Mouse (Mus musculus): ENCODE data around the gene Gm20388. TPM values are rescaled to one million over a fixed set of nuclear protein-coding genes. Genes with fewer than 3 reads are reported as not detected.

Gene Gm20388
- polyA plus RNA-seq, 1 experiment from 2014 or later = not detected

GRCm38 (mm10) chr8:122604640-122605039 lies 2694.0 kb downstream of the Gm20388 start:
- Histone ChIP-seq H3K27me3 (no peaks in the 10 kb centered on the region), H3K36me3 (no peaks in the 10 kb centered on the region), H3K9ac (no peak overlapping the region), H3K27ac (no peak overlapping the region), H3K4me2 (replicated peaks) (no peak overlapping the region), H3K4me3 (no peak overlapping the region), H3K4me1 (no peaks in the 10 kb centered on the region), H3K9me3 (no peaks in the 10 kb centered on the region)
- WGBS = 67% methylated on average over 1 of the region's 1 CpGs
- no peak for ATAC-seq (ENCODE audit: insufficient number of reproducible peaks, insufficient read depth, low FRiP score, low TSS enrichment)

GRCm38 (mm10) chr8:122605367-122605766 lies 2694.7 kb downstream of the Gm20388 start:
- WGBS = 78% methylated on average over 4 of the region's 4 CpGs
- Histone ChIP-seq H3K9ac (no peak overlapping the region), H3K4me3 (no peak overlapping the region), H3K36me3 (no peaks in the 10 kb centered on the region), H3K27ac (no peak overlapping the region), H3K4me1 (peaks cover under 1% of the 10 kb centered on the region; the same call in 1 of the 2 replicates), H3K27me3 (no peaks in the 10 kb centered on the region), H3K9me3 (no peaks in the 10 kb centered on the region), H3K4me2 (replicated peaks) (no peak overlapping the region)
- ATAC-seq (ENCODE audit: insufficient number of reproducible peaks, insufficient read depth, low FRiP score, low TSS enrichment) = no peak

- Histone ChIP-seq H3K4me2 (replicated peaks) (no peak overlapping the region), H3K9ac (no peak overlapping the region), H3K27me3 (no peaks in the 10 kb centered on the region), H3K27ac (no peak overlapping the region), H3K36me3 (no peaks in the 10 kb centered on the region), H3K4me3 (no peak overlapping the region), H3K4me1 (peaks cover 7% of the 10 kb centered on the region), H3K9me3 (no peaks in the 10 kb centered on the region)
- 82% methylated on average over 11 of the region's 12 CpGs for WGBS
- ATAC-seq (ENCODE audit: insufficient number of reproducible peaks, insufficient read depth, low FRiP score, low TSS enrichment) = no peak
Observed at GRCm38 (mm10) chr8:122606810-122607209, 2696.2 kb downstream of the Gm20388 start.

GRCm38 (mm10) chr8:122610209-122610608 lies 2699.6 kb downstream of the Gm20388 start:
- H3K4me3 ChIP-seq = peak overlapping the region; percentile 76; the same call in 1 of the 2 replicates
- H3K9ac ChIP-seq = no peak overlapping the region
- H3K9me3 ChIP-seq = no peaks in the 10 kb centered on the region
- H3K27me3 ChIP-seq = no peaks in the 10 kb centered on the region
- no peak for ATAC-seq (ENCODE audit: insufficient number of reproducible peaks, insufficient read depth, low FRiP score, low TSS enrichment)
- no peak overlapping the region for H3K27ac ChIP-seq
- WGBS = 64% methylated on average over 4 of the region's 4 CpGs
- peak overlapping the region; percentile 88; the same call in 1 of the 2 replicates for H3K4me2 ChIP-seq (replicated peaks)
- H3K36me3 ChIP-seq = peaks cover 14% of the 10 kb centered on the region
- H3K4me1 ChIP-seq = peaks cover 16% of the 10 kb centered on the region

- Histone ChIP-seq H3K9me3 (no peaks in the 10 kb centered on the region), H3K36me3 (peaks cover 14% of the 10 kb centered on the region), H3K9ac (peak overlapping the region; percentile 66), H3K27me3 (no peaks in the 10 kb centered on the region), H3K4me2 (replicated peaks) (peak overlapping the region; percentile 88), H3K4me3 (peak overlapping the region; percentile 76), H3K4me1 (peaks cover 16% of the 10 kb centered on the region), H3K27ac (0 out of 2 replicates have a peak overlapping the region, but pooled peaks have one; percentile 60)
- ATAC-seq (ENCODE audit: insufficient number of reproducible peaks, insufficient read depth, low FRiP score, low TSS enrichment) = no peak; the same call in 1 of the 2 replicates
- WGBS = 4% methylated on average over 20 of the region's 20 CpGs
Observed at GRCm38 (mm10) chr8:122610612-122611277, 2700.1 kb downstream of the Gm20388 start.

GRCm38 (mm10) chr8:122611295-122612133 lies 2700.9 kb downstream of the Gm20388 start, which contains the start of the genes Galns and Trappc2l:
Gene Galns (minus strand): TSS chr8:122611463.
Gene Trappc2l (plus strand): TSS chr8:122611640.
- under 1% methylated on average over 56 of the region's 57 CpGs for WGBS
- Histone ChIP-seq H3K4me2 (replicated peaks) (peak within 1 kb of the TSS; percentile 88), H3K36me3 (peaks cover 14% of the 10 kb centered on the region), H3K9ac (peak within 1 kb of the TSS; percentile 66), H3K27ac (peak within 1 kb of the TSS; percentile 70), H3K27me3 (no peaks in the 10 kb centered on the region), H3K4me3 (peak within 1 kb of the TSS; percentile 76), H3K4me1 (peaks cover 16% of the 10 kb centered on the region), H3K9me3 (no peaks in the 10 kb centered on the region)
- peak; percentile 96 for ATAC-seq (ENCODE audit: insufficient number of reproducible peaks, insufficient read depth, low FRiP score, low TSS enrichment)

- Histone ChIP-seq H3K9me3 (no peaks in the 10 kb centered on the region), H3K4me3 (no peak overlapping the region), H3K9ac (no peak overlapping the region), H3K27ac (peak overlapping the region; percentile 37; the same call in 1 of the 2 replicates), H3K4me2 (replicated peaks) (no peak overlapping the region), H3K36me3 (peaks cover 14% of the 10 kb centered on the region), H3K4me1 (peaks cover 24% of the 10 kb centered on the region), H3K27me3 (no peaks in the 10 kb centered on the region)
- ATAC-seq (ENCODE audit: insufficient number of reproducible peaks, insufficient read depth, low FRiP score, low TSS enrichment) = no peak
- WGBS = 59% methylated on average over 9 of the region's 9 CpGs
Observed at GRCm38 (mm10) chr8:122616181-122616905, 2705.7 kb downstream of the Gm20388 start.

- 26% methylated on average over 5 of the region's 7 CpGs for WGBS
- no peak overlapping the region for H3K27ac ChIP-seq
- peaks cover 14% of the 10 kb centered on the region for H3K36me3 ChIP-seq
- no peak overlapping the region for H3K4me2 ChIP-seq (replicated peaks)
- no peaks in the 10 kb centered on the region for H3K9me3 ChIP-seq
- H3K27me3 ChIP-seq = no peaks in the 10 kb centered on the region
- H3K9ac ChIP-seq = no peak overlapping the region
- no peak overlapping the region for H3K4me3 ChIP-seq
- ATAC-seq (ENCODE audit: insufficient number of reproducible peaks, insufficient read depth, low FRiP score, low TSS enrichment) = no peak
- peaks cover 14% of the 10 kb centered on the region for H3K4me1 ChIP-seq
Observed at GRCm38 (mm10) chr8:122617947-122618546, 2707.4 kb downstream of the Gm20388 start.

- ATAC-seq (ENCODE audit: insufficient number of reproducible peaks, insufficient read depth, low FRiP score, low TSS enrichment) = no peak
- H3K9me3 ChIP-seq = no peaks in the 10 kb centered on the region
Observed at GRCm38 (mm10) chr8:122618660-122619378, 2708.2 kb downstream of the Gm20388 start.

GRCm38 (mm10) chr8:122620446-122620845 lies 2709.8 kb downstream of the Gm20388 start:
- peak overlapping the region; percentile 65 for H3K27ac ChIP-seq
- no peaks in the 10 kb centered on the region for H3K27me3 ChIP-seq
- ATAC-seq (ENCODE audit: insufficient number of reproducible peaks, insufficient read depth, low FRiP score, low TSS enrichment) = no peak
- peaks cover 14% of the 10 kb centered on the region for H3K4me1 ChIP-seq
- WGBS = 27% methylated on average over 5 of the region's 5 CpGs
- H3K4me3 ChIP-seq = no peak overlapping the region
- no peaks in the 10 kb centered on the region for H3K36me3 ChIP-seq
- H3K9me3 ChIP-seq = no peaks in the 10 kb centered on the region
- H3K4me2 ChIP-seq (replicated peaks) = no peak overlapping the region
- H3K9ac ChIP-seq = no peak overlapping the region

More at GRCm38 (mm10) chr8:122618660-122619378, 2708.2 kb downstream of the Gm20388 start:
- H3K4me2 ChIP-seq (replicated peaks) = no peak overlapping the region
- no peak overlapping the region for H3K4me3 ChIP-seq
- no peaks in the 10 kb centered on the region for H3K27me3 ChIP-seq
- H3K36me3 ChIP-seq = peaks cover 10% of the 10 kb centered on the region
- WGBS = 61% methylated on average over 6 of the region's 6 CpGs
- peaks cover 14% of the 10 kb centered on the region for H3K4me1 ChIP-seq
- H3K9ac ChIP-seq = no peak overlapping the region
- no peak overlapping the region for H3K27ac ChIP-seq
